Mouse (Mus musculus) liver, embryonic 14.5 days (tissue): ENCODE data around the gene Scube3.

Experiments
- CTCF ChIP-seq: IDR thresholded peaks from 2 replicates; pipeline ENCODE4 v1.5.1; 2016; ENCODE audit warnings: antibody characterized with exemption, low read depth, control low read depth
- EP300 ChIP-seq: IDR thresholded peaks from 2 replicates; pipeline ENCODE4 v1.6.1; 2016; ENCODE audit warnings: antibody characterized with exemption, low read depth

- peak; percentile 34; the same call in 1 of the 2 replicates for TF ChIP-seq CTCF
- no peak for TF ChIP-seq EP300
These were observed 41.3 kb upstream of the Scube3 start for GRCm38 (mm10) chr17:28100669-28101068.
